Mouse (Mus musculus) lung, adult 10 weeks (tissue): Measurements from ENCODE around the gene 2410004B18Rik. TPM values are rescaled to one million over a fixed set of nuclear protein-coding genes. Genes with fewer than 3 reads are reported as not detected.

Experiments used
- polyA plus RNA-seq: library from polyadenylated mRNA; stranded (reverse); fragments of 350-450 nt; fragmentation: Illumina TruSeq; extraction: RNeasy Lipid Tissue Mini Kit (QIAGEN cat#74804); gene quantifications from one replicate; pipeline ENCODE4 v1.2.3, GENCODE M21; 2014; ENCODE audit warnings: low read depth, low replicate concordance; ENCODE audit not compliant: insufficient read depth

Gene 2410004B18Rik
- polyA plus RNA-seq = 26.5 TPM

GRCm38 (mm10) chr3:145937505-145938404, at the start of gene 2410004B18Rik:
Gene 2410004B18Rik (plus strand): TSS chr3:145938014.

DNA sequence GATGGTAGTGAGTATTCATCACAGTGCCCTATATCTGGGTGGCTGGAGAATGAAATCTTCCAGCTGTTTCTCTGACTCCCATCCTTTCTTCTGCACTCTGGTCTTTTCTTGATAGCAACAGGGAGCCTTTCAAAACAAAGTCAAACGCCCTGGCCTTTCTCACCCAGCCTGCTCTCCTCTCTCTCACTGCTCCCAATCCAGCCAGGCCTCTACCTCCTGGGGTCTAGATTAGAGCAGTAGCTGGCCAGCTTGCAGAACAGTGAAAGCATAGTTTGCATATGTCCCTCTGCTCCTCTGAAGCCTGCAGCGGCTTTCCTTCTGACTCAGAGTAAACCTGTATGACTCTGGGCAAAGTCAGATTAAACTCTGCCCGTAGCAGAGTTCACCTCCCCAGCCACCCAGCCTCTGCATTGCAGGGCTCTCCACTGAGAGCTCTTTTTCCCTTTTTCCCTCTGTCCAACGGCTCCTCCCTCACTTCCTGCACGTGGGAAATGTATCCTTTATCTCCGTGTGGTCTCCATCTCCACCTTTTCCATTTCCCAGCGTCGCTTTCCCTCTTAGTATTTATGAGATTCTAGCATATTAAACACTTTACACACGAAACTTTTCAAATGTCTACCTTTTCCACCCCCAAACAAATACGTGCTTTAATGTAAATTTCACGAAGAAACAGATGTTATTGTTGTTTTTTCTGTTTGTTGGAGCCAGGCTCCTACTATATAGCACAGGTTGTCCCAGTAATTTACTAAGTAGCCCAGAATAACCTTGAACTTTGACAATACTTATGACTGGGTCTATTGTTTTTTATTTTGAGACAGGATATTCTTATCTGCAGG, 15.6 kb upstream of the 2410004B18Rik start, which contains the start of gene Bcl10:
TSS of gene Bcl10 (plus strand) at position 786 of the 836 bp plus-strand sequence.

DNA sequence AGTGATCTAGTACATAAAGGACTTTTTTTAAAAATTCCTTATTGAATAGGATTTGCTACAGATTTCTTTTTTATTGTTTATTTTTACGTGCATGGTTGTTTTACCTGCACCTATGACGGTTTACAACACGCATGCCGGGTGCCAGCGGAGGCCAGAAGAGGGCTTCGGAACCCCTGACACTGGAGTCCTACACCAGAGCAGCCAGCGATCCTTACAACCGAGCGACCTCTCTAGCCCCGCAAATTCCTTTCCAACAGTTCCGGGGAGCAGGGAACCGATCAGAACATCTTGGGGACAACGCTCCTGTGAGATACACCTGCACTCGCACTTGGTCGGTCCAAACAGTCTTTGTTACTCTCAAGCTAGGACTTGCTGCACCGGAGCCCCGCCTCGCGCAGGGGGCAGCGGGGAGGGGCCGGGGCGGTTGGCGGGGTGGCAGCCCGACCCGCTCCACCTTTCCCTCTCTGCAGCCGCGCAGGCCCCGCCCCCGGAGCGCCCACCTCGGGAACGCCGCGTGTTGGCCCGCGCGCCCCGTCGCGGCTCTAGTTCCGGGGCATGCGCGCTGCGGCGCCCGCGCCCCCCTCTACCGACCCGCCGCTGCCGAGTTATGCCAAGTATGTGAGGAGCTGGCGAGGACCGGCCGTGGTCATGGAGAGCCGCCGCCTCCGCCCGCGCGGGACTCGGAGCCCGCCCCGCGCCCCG, 49.6 kb downstream of the 2410004B18Rik start, which contains the start of gene Syde2:
TSS of gene Syde2 (plus strand) at position 603 of the 702 bp plus-strand sequence.

Other genes with a start within 250 kb of the 2410004B18Rik start
- 6.0 TPM for gene Ddah1, start 179.3 kb upstream of the 2410004B18Rik start, polyA plus RNA-seq
- 31.4 TPM for gene Bcl10, start 15.2 kb upstream of the 2410004B18Rik start, polyA plus RNA-seq
- 4.7 TPM for gene Syde2, start 49.9 kb downstream of the 2410004B18Rik start, polyA plus RNA-seq
- gene Wdr63, start 170.1 kb downstream of the 2410004B18Rik start, polyA plus RNA-seq = 6.9 TPM
- gene Mcoln3, start 179.4 kb downstream of the 2410004B18Rik start, polyA plus RNA-seq = 5.0 TPM
- 1.5 TPM for gene Mcoln2, start 211.8 kb downstream of the 2410004B18Rik start, polyA plus RNA-seq